Mouse (Mus musculus): Measurements from ENCODE around the gene Aen. TPM values are rescaled to one million over a fixed set of nuclear protein-coding genes. Genes with fewer than 3 reads are reported as not detected.

Gene Aen
- polyA plus RNA-seq, 1 experiment from 2014 or later = 38.1 TPM

- no peak within 1 kb of the TSS for H3K27ac ChIP-seq (replicated peaks; ENCODE audit: low read depth, low read length)
- H3K4me3 ChIP-seq (ENCODE audit: low read depth, low read length) = no peak within 1 kb of the TSS
- WGBS = 64% methylated on average over 5 of the region's 5 CpGs
These were observed 17.4 kb downstream of the Aen start, which contains the start of gene Isg20 for GRCm38 (mm10) chr7:78912974-78913474. Isg20 (plus strand) TSS chr7:78913424.

GRCm38 (mm10) chr7:78913649-78914544 is 18.2 kb downstream of the Aen start:
- WGBS = 79% methylated on average over 19 of the region's 19 CpGs
- no peak overlapping the region for H3K27ac ChIP-seq (replicated peaks; ENCODE audit: low read depth, low read length)

More at GRCm38 (mm10) chr7:78912974-78913474, 17.4 kb downstream of the Aen start, which contains the start of gene Isg20:
- Histone ChIP-seq H3K27me3 (ENCODE audit: control insufficient read depth, insufficient read depth, low read length) (no peaks in the 10 kb centered on the region), H3K4me1 (ENCODE audit: control insufficient read depth, insufficient read depth, low read length) (no peaks in the 10 kb centered on the region), H3K36me3 (replicated peaks; ENCODE audit: control insufficient read depth, insufficient read depth, low read depth, low read length) (no peaks in the 10 kb centered on the region), H3K9me3 (replicated peaks; ENCODE audit: control insufficient read depth, low read length) (no peaks in the 10 kb centered on the region), H3K9ac (replicated peaks; ENCODE audit: low read length) (peak within 1 kb of the TSS; percentile 36), H3K4me2 (ENCODE audit: low read depth, low read length) (peak within 1 kb of the TSS; percentile 24)
- DNase-seq (ENCODE audit: low spot score) (no peak), ATAC-seq (replicated peaks; ENCODE audit: insufficient number of reproducible peaks, low FRiP score, low TSS enrichment, low read depth) (no peak)

GRCm38 (mm10) chr7:78914545-78914845 is 18.8 kb downstream of the Aen start:
- Histone ChIP-seq H3K4me3 (ENCODE audit: low read depth, low read length) (no peak overlapping the region), H3K4me2 (ENCODE audit: low read depth, low read length) (no peak overlapping the region), H3K4me1 (ENCODE audit: control insufficient read depth, insufficient read depth, low read length) (no peaks in the 10 kb centered on the region), H3K27ac (replicated peaks; ENCODE audit: low read depth, low read length) (no peak overlapping the region), H3K36me3 (replicated peaks; ENCODE audit: control insufficient read depth, insufficient read depth, low read depth, low read length) (no peaks in the 10 kb centered on the region), H3K27me3 (ENCODE audit: control insufficient read depth, insufficient read depth, low read length) (no peaks in the 10 kb centered on the region), H3K9ac (replicated peaks; ENCODE audit: low read length) (no peak overlapping the region), H3K9me3 (replicated peaks; ENCODE audit: control insufficient read depth, low read length) (no peaks in the 10 kb centered on the region)
- ATAC-seq (replicated peaks; ENCODE audit: insufficient number of reproducible peaks, low FRiP score, low TSS enrichment, low read depth) (no peak), DNase-seq (ENCODE audit: low spot score) (no peak)
- 80% methylated on average over 3 of the region's 3 CpGs for WGBS

More at GRCm38 (mm10) chr7:78913649-78914544, 18.2 kb downstream of the Aen start:
- Histone ChIP-seq H3K4me3 (ENCODE audit: low read depth, low read length) (no peak overlapping the region), H3K9ac (replicated peaks; ENCODE audit: low read length) (no peak overlapping the region), H3K4me1 (ENCODE audit: control insufficient read depth, insufficient read depth, low read length) (no peaks in the 10 kb centered on the region), H3K9me3 (replicated peaks; ENCODE audit: control insufficient read depth, low read length) (no peaks in the 10 kb centered on the region), H3K27me3 (ENCODE audit: control insufficient read depth, insufficient read depth, low read length) (no peaks in the 10 kb centered on the region), H3K36me3 (replicated peaks; ENCODE audit: control insufficient read depth, insufficient read depth, low read depth, low read length) (no peaks in the 10 kb centered on the region), H3K4me2 (ENCODE audit: low read depth, low read length) (no peak overlapping the region)
- ATAC-seq (replicated peaks; ENCODE audit: insufficient number of reproducible peaks, low FRiP score, low TSS enrichment, low read depth) = no peak
- DNase-seq (ENCODE audit: low spot score) = no peak

- Histone ChIP-seq H3K4me1 (ENCODE audit: control insufficient read depth, insufficient read depth, low read length) (no peaks in the 10 kb centered on the region), H3K36me3 (replicated peaks; ENCODE audit: control insufficient read depth, insufficient read depth, low read depth, low read length) (no peaks in the 10 kb centered on the region), H3K27ac (replicated peaks; ENCODE audit: low read depth, low read length) (no peak overlapping the region), H3K4me2 (ENCODE audit: low read depth, low read length) (no peak overlapping the region), H3K9ac (replicated peaks; ENCODE audit: low read length) (no peak overlapping the region), H3K4me3 (ENCODE audit: low read depth, low read length) (no peak overlapping the region), H3K9me3 (replicated peaks; ENCODE audit: control insufficient read depth, low read length) (no peaks in the 10 kb centered on the region), H3K27me3 (ENCODE audit: control insufficient read depth, insufficient read depth, low read length) (no peaks in the 10 kb centered on the region)
- WGBS = 84% methylated on average over 11 of the region's 11 CpGs
- ATAC-seq (replicated peaks; ENCODE audit: insufficient number of reproducible peaks, low FRiP score, low TSS enrichment, low read depth) = no peak
- no peak for DNase-seq (ENCODE audit: low spot score)
These were observed 19.3 kb downstream of the Aen start for GRCm38 (mm10) chr7:78914896-78915510.

GRCm38 (mm10) chr7:78918686-78919085 is 23.0 kb downstream of the Aen start:
- H3K9me3 ChIP-seq (replicated peaks; ENCODE audit: control insufficient read depth, low read length) = no peaks in the 10 kb centered on the region
- H3K4me2 ChIP-seq (ENCODE audit: low read depth, low read length) = no peak overlapping the region
- ATAC-seq (replicated peaks; ENCODE audit: insufficient number of reproducible peaks, low FRiP score, low TSS enrichment, low read depth) (no peak), DNase-seq (ENCODE audit: low spot score) (no peak)
- no peak overlapping the region for H3K4me3 ChIP-seq (ENCODE audit: low read depth, low read length)
- H3K4me1 ChIP-seq (ENCODE audit: control insufficient read depth, insufficient read depth, low read length) = no peaks in the 10 kb centered on the region
- WGBS = 47% methylated on average over 4 of the region's 4 CpGs
- no peak overlapping the region for H3K9ac ChIP-seq (replicated peaks; ENCODE audit: low read length)
- H3K27me3 ChIP-seq (ENCODE audit: control insufficient read depth, insufficient read depth, low read length) = no peaks in the 10 kb centered on the region
- H3K27ac ChIP-seq (replicated peaks; ENCODE audit: low read depth, low read length) = no peak overlapping the region
- no peaks in the 10 kb centered on the region for H3K36me3 ChIP-seq (replicated peaks; ENCODE audit: control insufficient read depth, insufficient read depth, low read depth, low read length)

- ATAC-seq (replicated peaks; ENCODE audit: insufficient number of reproducible peaks, low FRiP score, low TSS enrichment, low read depth) = no peak
- Histone ChIP-seq H3K4me2 (ENCODE audit: low read depth, low read length) (no peak overlapping the region), H3K27ac (replicated peaks; ENCODE audit: low read depth, low read length) (no peak overlapping the region), H3K27me3 (ENCODE audit: control insufficient read depth, insufficient read depth, low read length) (no peaks in the 10 kb centered on the region), H3K4me1 (ENCODE audit: control insufficient read depth, insufficient read depth, low read length) (no peaks in the 10 kb centered on the region), H3K36me3 (replicated peaks; ENCODE audit: control insufficient read depth, insufficient read depth, low read depth, low read length) (no peaks in the 10 kb centered on the region), H3K9me3 (replicated peaks; ENCODE audit: control insufficient read depth, low read length) (no peaks in the 10 kb centered on the region), H3K9ac (replicated peaks; ENCODE audit: low read length) (no peak overlapping the region), H3K4me3 (ENCODE audit: low read depth, low read length) (no peak overlapping the region)
- DNase-seq (ENCODE audit: low spot score) = no peak
- WGBS = 79% methylated on average over 7 of the region's 7 CpGs
These were observed 26.9 kb downstream of the Aen start for GRCm38 (mm10) chr7:78922506-78922905.

GRCm38 (mm10) chr7:78924300-78924699 is 28.6 kb downstream of the Aen start:
- H3K27ac ChIP-seq (replicated peaks; ENCODE audit: low read depth, low read length) = no peak overlapping the region
- H3K4me2 ChIP-seq (ENCODE audit: low read depth, low read length) = no peak overlapping the region
- H3K9me3 ChIP-seq (replicated peaks; ENCODE audit: control insufficient read depth, low read length) = no peaks in the 10 kb centered on the region
- ATAC-seq (replicated peaks; ENCODE audit: insufficient number of reproducible peaks, low FRiP score, low TSS enrichment, low read depth) (no peak), DNase-seq (ENCODE audit: low spot score) (peak; percentile 91)
- no peaks in the 10 kb centered on the region for H3K27me3 ChIP-seq (ENCODE audit: control insufficient read depth, insufficient read depth, low read length)
- no peaks in the 10 kb centered on the region for H3K36me3 ChIP-seq (replicated peaks; ENCODE audit: control insufficient read depth, insufficient read depth, low read depth, low read length)
- H3K4me3 ChIP-seq (ENCODE audit: low read depth, low read length) = no peak overlapping the region
- H3K4me1 ChIP-seq (ENCODE audit: control insufficient read depth, insufficient read depth, low read length) = no peaks in the 10 kb centered on the region
- no peak overlapping the region for H3K9ac ChIP-seq (replicated peaks; ENCODE audit: low read length)
- 10% methylated on average over 6 of the region's 6 CpGs for WGBS

- 0 out of 2 replicates have a peak, but pooled peaks have one; percentile 35 for ATAC-seq (replicated peaks; ENCODE audit: insufficient number of reproducible peaks, low FRiP score, low TSS enrichment, low read depth)
- no peak for DNase-seq (ENCODE audit: low spot score)
- no peak overlapping the region for H3K27ac ChIP-seq (replicated peaks; ENCODE audit: low read depth, low read length)
- 70% methylated on average over 7 of the region's 7 CpGs for WGBS
- H3K27me3 ChIP-seq (ENCODE audit: control insufficient read depth, insufficient read depth, low read length) = no peaks in the 10 kb centered on the region
- no peaks in the 10 kb centered on the region for H3K9me3 ChIP-seq (replicated peaks; ENCODE audit: control insufficient read depth, low read length)
- H3K9ac ChIP-seq (replicated peaks; ENCODE audit: low read length) = no peak overlapping the region
- H3K4me3 ChIP-seq (ENCODE audit: low read depth, low read length) = no peak overlapping the region
- H3K4me2 ChIP-seq (ENCODE audit: low read depth, low read length) = no peak overlapping the region
- no peaks in the 10 kb centered on the region for H3K4me1 ChIP-seq (ENCODE audit: control insufficient read depth, insufficient read depth, low read length)
- no peaks in the 10 kb centered on the region for H3K36me3 ChIP-seq (replicated peaks; ENCODE audit: control insufficient read depth, insufficient read depth, low read depth, low read length)
These were observed 29.1 kb downstream of the Aen start for GRCm38 (mm10) chr7:78924796-78925195.

All from embryonic facial prominence, embryonic 11.5 days (tissue).